Mouse (Mus musculus) lung, embryonic 16.5 days (tissue): ENCODE data around the gene Fam129c. TPM values are rescaled to one million over a fixed set of nuclear protein-coding genes. Genes with fewer than 3 reads are reported as not detected.

Source experiments
- ATAC-seq: fragments of 200-750 bp; cut with Nextera tagmentation; 2 replicates; pipeline ENCODE4 v1.8.0; 2017; ENCODE audit warnings: low read depth, mild to moderate bottlenecking, moderate library complexity
- H3K27ac ChIP-seq: fragments of 300-500 bp; sonication (generic); 2 replicates; pipeline ENCODE4 v1.5.1; 2014; ENCODE audit warnings: mild to moderate bottlenecking, control low read depth, low read length
- H3K27me3 ChIP-seq: fragments of 300-500 bp; sonication (generic); 2 replicates; pipeline ENCODE4 v1.6.1; 2014; ENCODE audit warnings: low read depth, low read length, mixed read lengths; ENCODE audit not compliant: control insufficient read depth, insufficient read depth
- H3K36me3 ChIP-seq: fragments of 300-500 bp; sonication (generic); 2 replicates; pipeline ENCODE4 v1.6.1; 2014; ENCODE audit warnings: low read length; ENCODE audit not compliant: control insufficient read depth, insufficient read depth
- H3K4me1 ChIP-seq: fragments of 300-500 bp; sonication (generic); replicated peaks from 2 replicates; pipeline ENCODE4 v1.6.1; 2014; ENCODE audit warnings: low read length, mixed read lengths; ENCODE audit not compliant: control insufficient read depth, insufficient read depth
- H3K4me2 ChIP-seq: fragments of 300-500 bp; sonication (generic); 2 replicates; pipeline ENCODE4 v1.6.1; 2014; ENCODE audit warnings: low read depth, low read length, control low read depth
- H3K4me3 ChIP-seq: fragments of 300-500 bp; sonication (generic); 2 replicates; pipeline ENCODE4 v1.5.1; 2014; ENCODE audit warnings: mild to moderate bottlenecking, low read length, control low read depth
- H3K9ac ChIP-seq: fragments of 300-500 bp; sonication (generic); 2 replicates; pipeline ENCODE4 v1.6.1; 2014; ENCODE audit warnings: low read length, control low read depth
- H3K9me3 ChIP-seq: fragments of 300-500 bp; sonication (generic); 2 replicates; pipeline ENCODE4 v1.6.1; 2016; ENCODE audit warnings: low read length; ENCODE audit not compliant: control insufficient read depth
- WGBS: fragments of 180-500 bp; shearing (Covaris S2); extraction: QIAGEN DNeasy Blood & Tissue Kit; methylation state at CpG from one replicate; pipeline ENCODE4 v1.1.7; 2014; 5-methylcytosine and 5-hydroxymethylcytosine counted together
- polyA plus RNA-seq: library from polyadenylated mRNA; unstranded; fragments of >200 nt; fragmentation: Nextera tagmentation; extraction: Ambion mirVana; gene quantifications from 2 replicates; pipeline ENCODE4 v1.2.1, GENCODE M21; 2015

Gene Fam129c
- polyA plus RNA-seq, 1 experiment from 2014 or later = 2.7 TPM

DNA sequence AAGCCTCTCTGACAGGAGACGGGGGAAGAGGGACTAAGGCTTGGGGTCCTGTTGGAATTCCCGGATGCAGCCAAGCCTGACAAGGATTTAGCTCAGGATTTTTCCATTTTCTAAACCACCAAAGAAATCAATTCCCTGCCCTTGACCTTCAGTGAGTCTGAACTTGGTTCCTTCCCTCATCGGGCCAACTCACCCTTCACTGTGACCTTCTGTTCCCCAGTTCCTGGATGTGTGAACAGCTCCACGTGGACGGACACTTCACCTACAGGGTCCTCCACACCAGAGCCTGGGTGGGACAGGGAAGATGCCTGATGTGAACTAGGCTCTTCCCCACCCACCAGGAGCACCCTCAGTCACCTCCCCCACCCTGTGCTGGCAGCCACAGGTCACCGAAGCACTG, 33.3 kb downstream of the Fam129c start:
- ATAC-seq = no peak
- Histone ChIP-seq H3K27me3 (peaks cover 8% of the 10 kb centered on the region; the same call in 1 of the 2 replicates), H3K9me3 (no peaks in the 10 kb centered on the region; the same call in 1 of the 2 replicates), H3K4me1 (peaks cover 23% of the 10 kb centered on the region), H3K4me2 (no peak overlapping the region), H3K4me3 (no peak overlapping the region), H3K9ac (no peak overlapping the region), H3K36me3 (no peaks in the 10 kb centered on the region), H3K27ac (no peak overlapping the region)
- WGBS = 83% methylated on average over 6 of the region's 6 CpGs

DNA sequence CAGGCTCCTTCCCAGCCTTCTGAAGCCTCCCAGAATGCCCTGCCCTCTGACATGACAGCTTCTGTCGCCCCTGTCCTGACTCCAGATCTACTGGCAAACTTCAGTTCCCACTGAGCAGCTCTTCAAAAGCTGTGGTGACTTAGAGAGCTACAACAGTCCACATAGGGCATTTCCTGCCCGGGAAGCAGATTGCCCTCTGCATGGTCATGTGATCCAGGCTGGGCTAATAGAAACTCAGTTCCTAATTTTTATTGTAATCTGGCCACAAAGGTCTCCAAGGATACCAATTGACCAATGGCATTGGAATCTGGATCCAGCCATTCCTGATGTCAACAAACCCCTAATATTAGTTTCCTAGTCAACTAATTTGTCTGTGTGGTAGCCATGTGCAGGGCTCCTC, 34.4 kb downstream of the Fam129c start:
- Histone ChIP-seq H3K4me3 (no peak overlapping the region), H3K27me3 (peaks cover 8% of the 10 kb centered on the region; the same call in 1 of the 2 replicates), H3K4me1 (peaks cover 23% of the 10 kb centered on the region), H3K9ac (no peak overlapping the region), H3K27ac (no peak overlapping the region), H3K9me3 (no peaks in the 10 kb centered on the region; the same call in 1 of the 2 replicates), H3K4me2 (no peak overlapping the region), H3K36me3 (no peaks in the 10 kb centered on the region)
- no peak for ATAC-seq
- WGBS = 60% methylated on average over 2 of the region's 2 CpGs

DNA sequence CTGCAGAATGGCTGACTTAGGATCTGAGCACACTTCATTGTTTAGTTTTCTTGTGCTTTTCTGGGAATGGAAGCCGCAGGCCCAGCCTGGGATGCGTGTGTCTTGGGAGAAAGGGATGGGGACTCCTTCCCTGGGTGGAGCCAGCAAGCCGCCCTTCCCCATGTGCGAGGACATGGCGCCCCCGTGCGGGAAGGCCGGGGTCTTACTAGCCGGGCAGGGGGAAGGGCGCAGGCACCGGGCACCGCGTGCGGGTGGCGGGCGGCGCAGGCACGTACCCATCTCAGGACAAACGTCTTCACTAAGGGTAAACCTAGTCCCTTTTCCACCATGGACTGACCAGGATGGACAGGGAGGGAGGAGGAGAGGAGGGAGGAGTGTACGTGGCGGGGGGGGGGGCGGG, 35.7 kb downstream of the Fam129c start:
- Histone ChIP-seq H3K36me3 (no peaks in the 10 kb centered on the region), H3K4me2 (no peak overlapping the region), H3K4me1 (peaks cover 15% of the 10 kb centered on the region), H3K27ac (no peak overlapping the region), H3K27me3 (peaks cover 8% of the 10 kb centered on the region; the same call in 1 of the 2 replicates), H3K4me3 (no peak overlapping the region), H3K9me3 (no peaks in the 10 kb centered on the region; the same call in 1 of the 2 replicates), H3K9ac (no peak overlapping the region)
- WGBS = 12% methylated on average over 18 of the region's 22 CpGs
- no peak for ATAC-seq

DNA sequence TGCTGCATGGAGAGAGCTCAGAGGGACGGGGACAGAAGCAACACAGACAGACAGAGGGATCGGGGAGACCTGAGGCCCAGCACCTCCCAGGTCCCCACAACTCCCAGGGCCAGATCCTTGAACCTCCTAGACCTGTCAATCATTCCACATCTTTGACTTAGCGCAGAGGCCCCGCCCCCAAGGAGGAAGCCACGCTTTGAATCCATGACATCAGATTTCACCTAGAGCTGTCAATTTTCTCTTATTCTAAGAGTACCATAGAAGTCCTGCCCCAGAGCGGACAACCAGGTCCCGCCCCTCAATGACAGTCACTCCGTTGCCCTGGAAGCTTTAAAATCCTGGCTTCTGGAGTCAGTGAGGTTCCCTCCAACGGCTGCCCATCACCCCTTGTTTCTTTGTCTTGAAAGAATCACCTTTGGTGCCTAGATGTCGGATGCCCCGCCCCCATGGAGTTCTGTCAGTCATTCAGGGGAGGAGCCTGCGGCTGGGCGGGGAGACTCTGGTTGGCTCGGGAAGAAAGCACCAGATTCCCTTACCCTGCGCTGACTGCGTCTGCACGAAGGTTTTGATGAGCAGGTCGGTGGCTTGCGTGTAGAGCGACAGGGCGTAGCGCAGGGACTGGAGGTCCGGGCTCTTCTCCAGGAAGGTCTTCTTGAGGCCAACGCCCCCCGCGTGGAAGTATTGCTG, 36.7 kb downstream of the Fam129c start:
- peak overlapping the region; percentile 11; the same call in 1 of the 2 replicates for H3K4me3 ChIP-seq
- peaks cover 7% of the 10 kb centered on the region; the same call in 1 of the 2 replicates for H3K4me1 ChIP-seq
- no peaks in the 10 kb centered on the region; the same call in 1 of the 2 replicates for H3K9me3 ChIP-seq
- no peak overlapping the region for H3K27ac ChIP-seq
- H3K27me3 ChIP-seq = peaks cover 8% of the 10 kb centered on the region; the same call in 1 of the 2 replicates
- 5% methylated on average over 26 of the region's 26 CpGs for WGBS
- H3K9ac ChIP-seq = no peak overlapping the region
- H3K36me3 ChIP-seq = no peaks in the 10 kb centered on the region
- peak; percentile 42 for ATAC-seq
- H3K4me2 ChIP-seq = peak overlapping the region; percentile 42

DNA sequence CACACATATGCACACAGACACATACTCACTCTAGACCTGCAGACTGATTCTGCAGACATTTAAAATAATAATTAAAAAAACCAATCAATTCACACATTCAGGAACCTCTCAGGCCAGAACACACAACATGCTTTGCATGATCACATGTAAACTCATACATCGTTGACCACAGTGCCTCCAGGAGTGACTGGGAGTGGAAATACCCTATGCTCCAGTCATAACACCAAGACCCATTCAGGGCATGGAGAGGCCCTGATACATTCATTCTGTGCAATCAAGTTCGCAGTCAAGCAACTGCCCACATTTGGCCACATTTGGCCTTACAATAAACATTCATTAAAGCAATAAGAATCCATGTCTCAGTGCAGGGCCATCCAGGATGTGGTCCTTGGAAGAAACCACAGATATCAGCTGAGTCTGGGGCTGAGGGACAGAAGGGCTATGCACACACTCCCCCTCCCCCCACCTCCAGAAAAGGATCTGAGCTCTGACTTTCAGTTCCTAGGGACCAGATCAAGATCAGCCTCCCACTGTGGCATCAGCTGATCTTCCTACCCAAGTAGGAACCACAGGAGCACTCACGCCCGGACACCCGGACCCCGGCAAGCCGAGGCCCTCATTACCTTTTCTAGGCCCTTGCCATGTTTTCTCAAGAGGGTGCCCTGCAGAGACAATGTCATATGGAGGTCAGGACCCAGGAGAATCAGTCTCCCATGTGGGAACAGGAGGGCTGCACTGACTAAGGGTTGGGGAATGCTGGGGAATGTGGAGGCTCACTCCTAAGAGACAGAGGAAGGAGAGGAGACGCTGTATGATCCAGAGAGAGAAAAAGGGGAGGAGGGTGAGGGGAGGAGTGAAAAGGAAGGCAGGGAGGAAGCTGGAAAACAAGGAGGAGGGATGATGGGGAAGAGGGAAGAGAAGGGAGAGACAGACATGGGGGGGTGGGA, 40.0 kb downstream of the Fam129c start:
- Histone ChIP-seq H3K9ac (no peak overlapping the region), H3K4me2 (no peak overlapping the region), H3K4me3 (no peak overlapping the region), H3K9me3 (no peaks in the 10 kb centered on the region; the same call in 1 of the 2 replicates), H3K4me1 (no peaks in the 10 kb centered on the region), H3K36me3 (no peaks in the 10 kb centered on the region), H3K27me3 (peaks cover 3% of the 10 kb centered on the region; the same call in 1 of the 2 replicates), H3K27ac (no peak overlapping the region)
- WGBS = 50% methylated on average over 8 of the region's 8 CpGs
- no peak for ATAC-seq

DNA sequence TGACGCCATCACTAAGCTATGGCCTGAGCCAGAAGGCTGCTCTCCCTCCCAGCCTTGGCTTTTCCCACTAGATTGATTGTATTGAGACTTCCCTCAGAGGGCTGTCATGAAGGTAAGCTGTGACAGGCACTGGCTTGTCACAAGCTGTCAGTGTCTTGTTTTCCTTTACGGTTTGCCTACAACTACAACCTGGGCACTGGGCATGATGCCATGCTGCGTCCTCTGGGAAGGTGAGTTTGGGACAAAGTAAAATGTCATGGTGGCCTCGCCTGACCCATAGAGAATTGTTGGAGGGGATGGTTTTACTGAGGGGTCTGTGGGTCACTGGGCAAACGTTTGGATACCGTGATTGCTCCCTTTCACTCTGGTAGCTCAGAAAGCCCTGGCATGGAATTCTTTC, 40.9 kb downstream of the Fam129c start:
- Histone ChIP-seq H3K4me1 (no peaks in the 10 kb centered on the region), H3K4me2 (no peak overlapping the region), H3K27ac (no peak overlapping the region), H3K27me3 (peaks cover 3% of the 10 kb centered on the region; the same call in 1 of the 2 replicates), H3K9ac (no peak overlapping the region), H3K4me3 (no peak overlapping the region), H3K9me3 (no peaks in the 10 kb centered on the region), H3K36me3 (no peaks in the 10 kb centered on the region)
- WGBS = 61% methylated on average over 6 of the region's 6 CpGs
- no peak for ATAC-seq

DNA sequence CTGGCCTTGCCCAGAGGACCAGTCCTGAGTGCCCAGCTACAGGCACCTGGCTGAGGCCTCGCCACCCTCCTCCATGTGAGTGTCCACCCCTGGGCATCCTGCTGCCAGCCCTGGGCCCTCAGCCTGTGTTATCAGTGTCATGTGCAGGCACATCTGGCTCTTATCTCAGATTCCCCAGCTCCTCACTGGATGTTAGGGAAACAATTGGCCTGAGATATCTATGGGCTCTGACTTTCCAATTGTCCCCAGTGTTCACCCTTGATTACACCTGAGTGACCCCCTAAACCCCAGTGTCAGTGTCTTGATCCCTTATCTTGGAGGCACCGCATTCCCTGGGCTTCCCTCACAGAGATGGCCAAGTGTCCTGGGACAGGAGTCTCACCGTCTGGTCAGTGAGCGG, 41.9 kb downstream of the Fam129c start:
- H3K4me2 ChIP-seq = no peak overlapping the region
- 79% methylated on average over 4 of the region's 4 CpGs for WGBS
- no peaks in the 10 kb centered on the region for H3K4me1 ChIP-seq
- H3K9ac ChIP-seq = no peak overlapping the region
- ATAC-seq = no peak
- H3K27ac ChIP-seq = no peak overlapping the region
- no peak overlapping the region for H3K4me3 ChIP-seq
- no peaks in the 10 kb centered on the region for H3K9me3 ChIP-seq
- H3K36me3 ChIP-seq = no peaks in the 10 kb centered on the region
- no peaks in the 10 kb centered on the region for H3K27me3 ChIP-seq

DNA sequence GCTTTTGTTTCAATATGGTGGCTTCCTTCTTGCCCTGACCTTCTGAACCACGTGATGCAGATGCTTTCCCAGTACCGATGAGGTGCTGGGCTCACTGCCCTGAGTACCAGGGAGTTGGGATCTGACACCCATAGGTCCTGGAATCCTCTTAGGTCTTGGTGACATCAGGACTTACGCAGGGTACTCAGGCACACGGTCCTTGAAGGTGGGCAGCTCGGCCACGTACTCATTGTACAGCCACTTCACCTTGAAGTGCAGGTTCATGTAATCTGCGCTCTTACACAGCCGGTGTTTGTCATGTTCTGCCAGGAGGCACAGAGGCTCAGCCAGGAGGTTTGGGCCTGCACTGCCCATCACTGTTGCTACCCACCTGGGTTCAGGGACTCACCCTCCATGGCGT, 48.1 kb downstream of the Fam129c start:
- Histone ChIP-seq H3K27ac (no peak overlapping the region), H3K27me3 (no peaks in the 10 kb centered on the region), H3K4me3 (no peak overlapping the region), H3K9me3 (no peaks in the 10 kb centered on the region), H3K4me2 (no peak overlapping the region), H3K9ac (no peak overlapping the region), H3K36me3 (no peaks in the 10 kb centered on the region), H3K4me1 (no peaks in the 10 kb centered on the region)
- 61% methylated on average over 9 of the region's 9 CpGs for WGBS
- ATAC-seq = peak; percentile 85

DNA sequence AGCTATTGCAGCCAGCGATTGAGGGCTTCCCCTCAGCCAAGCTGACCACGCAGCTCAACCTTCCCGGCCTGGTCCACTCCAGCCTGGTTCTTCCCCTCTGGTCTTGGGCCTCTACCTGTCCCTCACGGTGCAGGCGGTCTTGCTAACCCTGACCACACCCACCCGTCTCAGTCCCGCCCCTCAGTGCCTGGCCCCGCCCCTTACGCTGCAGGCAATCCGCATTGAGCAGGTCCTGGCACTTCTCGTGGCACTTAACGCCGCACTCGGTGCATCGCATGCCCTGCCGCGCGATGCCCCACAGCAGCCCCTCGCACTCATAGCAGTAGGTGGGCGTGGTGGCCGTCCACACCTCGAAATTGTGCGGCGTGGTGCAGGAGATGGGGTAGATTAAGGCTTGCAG, 57.2 kb downstream of the Fam129c start:
- H3K4me1 ChIP-seq = peaks cover 6% of the 10 kb centered on the region
- H3K4me2 ChIP-seq = peak overlapping the region; percentile 43
- H3K4me3 ChIP-seq = peak overlapping the region; percentile 15; the same call in 1 of the 2 replicates
- ATAC-seq = peak; percentile 68
- WGBS = 2% methylated on average over 24 of the region's 24 CpGs
- H3K9me3 ChIP-seq = no peaks in the 10 kb centered on the region
- H3K27me3 ChIP-seq = peaks cover 30% of the 10 kb centered on the region
- H3K36me3 ChIP-seq = no peaks in the 10 kb centered on the region
- H3K9ac ChIP-seq = no peak overlapping the region
- H3K27ac ChIP-seq = no peak overlapping the region
